Mouse (Mus musculus): Measurements from ENCODE around the gene Zfr2. TPM values are rescaled to one million over a fixed set of nuclear protein-coding genes. Genes with fewer than 3 reads are reported as not detected.
A peak's percentile ranks its signal among the peaks of the same experiment; 100 is the strongest.

The Zfr2 gene
- polyA plus RNA-seq (2015; fragmentation: Nextera tagmentation; extraction: Ambion mirVana), result 11.5 and 11.6 TPM in 2 replicates

DNA sequence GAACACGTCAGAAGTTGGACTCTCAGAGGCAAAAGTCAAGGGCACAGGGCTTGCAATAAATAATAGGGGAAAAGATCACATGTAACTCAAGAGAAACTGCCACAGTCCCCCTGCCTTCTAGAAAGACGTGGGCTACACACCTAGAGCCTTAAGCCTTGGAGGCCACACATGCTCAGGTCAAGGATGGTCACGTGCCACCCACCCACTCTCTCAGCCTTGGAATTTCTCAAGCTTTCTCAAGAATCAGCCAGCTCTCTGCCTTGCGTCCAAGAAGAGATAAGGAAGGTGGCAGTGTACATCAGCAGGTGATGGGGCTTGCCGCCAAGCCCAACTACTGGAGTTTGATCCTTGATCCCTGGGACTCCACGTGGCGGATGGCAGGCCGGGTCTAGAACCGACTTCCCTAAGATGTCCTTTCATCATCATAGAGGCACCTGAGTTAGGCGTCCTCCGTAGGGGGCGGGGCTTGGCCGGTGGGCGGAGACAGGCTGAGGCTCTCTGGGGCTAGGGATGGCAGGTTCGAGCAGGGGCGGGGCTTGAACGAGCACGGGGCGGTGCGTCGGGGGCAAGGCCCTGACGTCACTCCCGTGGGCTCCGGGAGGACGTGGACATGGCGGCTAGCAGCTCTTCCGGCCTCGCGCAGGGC, at the start of gene Zfr2:
Gene Zfr2, plus strand, starts transcription at position 576 of the 646 bp plus-strand sequence.
- Histone ChIP-seq H3K4me2 (replicated peaks) (peak within 1 kb of the TSS; percentile 80), H3K27me3 (peaks cover 62% of the 10 kb centered on the region), H3K4me1 (peaks cover 20% of the 10 kb centered on the region), H3K4me3 (peak within 1 kb of the TSS; percentile 74), H3K9me3 (no peaks in the 10 kb centered on the region), H3K36me3 (no peaks in the 10 kb centered on the region), H3K27ac (no peak within 1 kb of the TSS), H3K9ac (peak within 1 kb of the TSS; percentile 80)
- ATAC-seq (ENCODE audit: low FRiP score, low read depth), result peak; percentile 70
- WGBS, result 9% methylated on average over 29 of the region's 29 CpGs

DNA sequence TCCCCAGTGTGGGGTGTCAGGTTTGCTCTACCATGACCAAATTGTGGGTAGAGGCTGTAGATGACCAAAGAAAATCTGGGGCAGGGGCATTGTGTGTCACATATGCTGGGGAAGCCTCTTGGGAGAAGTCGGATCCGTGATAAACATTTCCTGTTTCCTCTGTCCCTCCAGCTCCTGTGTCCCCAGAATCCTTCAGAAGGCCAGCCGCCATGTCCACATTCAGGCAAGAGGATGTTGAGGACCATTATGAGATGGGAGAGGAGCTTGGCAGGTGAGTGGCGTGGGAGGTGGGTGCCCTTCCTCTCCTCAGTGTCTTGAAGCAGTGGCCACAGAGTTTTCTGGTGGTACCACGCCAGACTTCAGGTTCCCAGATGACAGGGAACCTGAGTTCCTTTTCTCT, 49.1 kb upstream of the Zfr2 start, which contains the start of gene 4930442H23Rik:
Gene 4930442H23Rik, minus strand, starts transcription at position 45 of the 400 bp plus-strand sequence.
- Histone ChIP-seq H3K4me2 (replicated peaks) (peak within 1 kb of the TSS; percentile 74), H3K27me3 (no peaks in the 10 kb centered on the region), H3K36me3 (peaks cover 79% of the 10 kb centered on the region), H3K27ac (peak within 1 kb of the TSS; percentile 66; the same call in 1 of the 2 replicates), H3K9ac (peak within 1 kb of the TSS; percentile 76), H3K9me3 (no peaks in the 10 kb centered on the region), H3K4me1 (peaks cover 49% of the 10 kb centered on the region), H3K4me3 (peak within 1 kb of the TSS; percentile 70)
- WGBS, result 90% methylated on average over 5 of the region's 5 CpGs
- ATAC-seq (ENCODE audit: low FRiP score, low read depth), result no peak

DNA sequence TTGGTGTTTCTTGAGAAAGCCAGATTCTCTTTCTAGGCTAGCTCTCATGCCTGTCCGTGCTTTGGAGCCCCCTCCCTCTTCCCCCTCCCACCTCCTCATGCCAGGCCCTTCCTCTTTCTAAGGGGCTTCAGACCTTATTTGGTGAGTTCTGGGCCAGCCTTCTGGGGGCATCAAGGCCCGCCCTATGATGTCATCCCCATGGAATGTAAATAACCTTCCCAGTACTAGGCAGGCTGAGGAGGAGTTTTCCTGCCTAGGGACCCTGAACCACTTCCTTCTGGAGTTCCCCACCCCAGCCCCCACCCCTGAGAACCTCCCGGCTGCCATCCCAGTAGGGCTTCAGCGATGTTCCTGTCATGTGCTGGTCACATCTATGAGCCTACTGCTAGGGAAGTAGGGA, 48.2 kb upstream of the Zfr2 start:
- Histone ChIP-seq H3K27ac (peak overlapping the region; percentile 48; the same call in 1 of the 2 replicates), H3K4me1 (peaks cover 41% of the 10 kb centered on the region), H3K9me3 (no peaks in the 10 kb centered on the region), H3K27me3 (no peaks in the 10 kb centered on the region), H3K4me3 (0 out of 2 replicates have a peak overlapping the region, but pooled peaks have one; percentile 7), H3K36me3 (peaks cover 75% of the 10 kb centered on the region), H3K4me2 (replicated peaks) (0 out of 2 replicates have a peak overlapping the region, but pooled peaks have one; percentile 9), H3K9ac (0 out of 2 replicates have a peak overlapping the region, but pooled peaks have one; percentile 31)
- ATAC-seq (ENCODE audit: low FRiP score, low read depth), result no peak
- WGBS, result 45% methylated on average over 4 of the region's 4 CpGs

DNA sequence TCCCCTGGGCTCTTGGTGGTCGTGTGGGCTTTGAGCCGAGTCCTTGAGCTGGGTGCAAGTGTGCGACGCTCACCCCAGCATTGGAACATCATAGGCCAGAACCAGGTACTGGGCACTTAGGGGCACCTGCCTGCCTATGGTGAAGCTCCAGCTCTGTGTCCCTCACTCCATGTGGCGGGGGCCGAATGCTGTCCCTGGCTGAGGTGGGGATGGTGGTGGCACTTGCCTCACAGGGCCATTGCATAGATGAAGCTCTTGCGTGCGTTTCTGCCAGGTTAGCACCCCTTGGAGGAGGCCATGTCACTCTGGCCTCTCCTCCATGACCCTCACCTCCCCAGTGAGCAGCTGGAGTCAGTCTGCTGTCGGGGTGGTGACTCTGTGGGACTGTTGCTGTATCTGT, 45.8 kb upstream of the Zfr2 start:
- H3K4me3 ChIP-seq, result no peak overlapping the region
- peaks cover 70% of the 10 kb centered on the region for H3K36me3 ChIP-seq
- WGBS, result 93% methylated on average over 9 of the region's 9 CpGs
- H3K27ac ChIP-seq, result no peak overlapping the region
- no peak overlapping the region for H3K4me2 ChIP-seq (replicated peaks)
- no peaks in the 10 kb centered on the region for H3K27me3 ChIP-seq
- H3K4me1 ChIP-seq, result peaks cover 31% of the 10 kb centered on the region
- ATAC-seq (ENCODE audit: low FRiP score, low read depth), result no peak
- no peaks in the 10 kb centered on the region for H3K9me3 ChIP-seq
- H3K9ac ChIP-seq, result no peak overlapping the region

DNA sequence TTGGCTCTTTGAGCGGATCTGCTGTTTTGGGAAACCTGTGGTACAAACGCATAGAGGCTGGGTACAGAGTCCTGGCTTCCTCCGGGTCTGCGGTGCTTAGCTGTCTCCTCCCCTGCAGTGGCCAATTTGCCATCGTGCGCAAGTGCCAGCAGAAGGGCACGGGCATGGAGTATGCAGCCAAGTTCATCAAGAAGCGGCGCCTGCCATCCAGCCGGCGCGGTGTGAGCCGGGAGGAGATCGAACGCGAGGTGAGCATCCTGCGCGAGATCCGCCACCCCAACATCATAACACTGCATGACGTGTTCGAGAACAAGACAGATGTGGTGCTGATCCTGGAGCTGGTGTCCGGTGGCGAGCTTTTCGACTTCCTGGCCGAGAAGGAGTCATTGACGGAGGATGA, 43.1 kb upstream of the Zfr2 start:
- no peak for ATAC-seq (ENCODE audit: low FRiP score, low read depth)
- Histone ChIP-seq H3K9ac (no peak overlapping the region), H3K27me3 (peaks cover 17% of the 10 kb centered on the region), H3K4me3 (no peak overlapping the region), H3K36me3 (peaks cover 57% of the 10 kb centered on the region), H3K4me1 (peaks cover 32% of the 10 kb centered on the region), H3K9me3 (no peaks in the 10 kb centered on the region), H3K27ac (no peak overlapping the region), H3K4me2 (replicated peaks) (no peak overlapping the region)
- WGBS, result 80% methylated on average over 26 of the region's 26 CpGs

DNA sequence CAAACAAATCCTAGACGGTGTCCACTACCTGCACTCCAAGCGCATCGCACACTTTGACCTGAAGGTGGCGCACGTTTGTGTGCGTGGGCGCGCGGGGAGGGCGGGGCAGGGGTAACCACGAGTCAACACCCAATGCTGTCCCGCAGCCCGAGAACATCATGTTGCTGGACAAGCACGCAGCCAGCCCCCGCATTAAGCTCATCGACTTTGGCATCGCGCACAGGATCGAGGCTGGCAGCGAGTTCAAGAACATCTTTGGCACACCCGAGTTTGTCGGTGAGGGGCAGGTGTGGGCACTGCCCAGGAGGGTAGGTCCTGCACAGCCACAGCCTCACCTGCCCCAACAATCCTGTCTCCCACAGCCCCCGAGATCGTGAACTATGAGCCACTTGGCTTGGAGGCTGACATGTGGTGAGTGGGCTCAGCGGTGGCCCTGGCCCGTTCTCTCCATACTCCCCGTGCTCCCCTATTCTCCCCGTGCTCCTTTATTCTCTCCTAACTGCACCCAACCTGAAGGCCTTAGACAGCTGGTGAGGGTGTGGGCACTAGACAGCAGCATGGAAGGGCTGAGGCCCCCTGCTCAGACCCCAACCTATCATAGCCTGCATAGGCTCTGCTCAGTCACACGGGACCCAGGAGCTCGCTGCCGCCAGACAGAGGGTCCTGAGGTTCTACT, 42.6 kb upstream of the Zfr2 start:
- peaks cover 28% of the 10 kb centered on the region for H3K4me1 ChIP-seq
- peaks cover 23% of the 10 kb centered on the region for H3K27me3 ChIP-seq
- H3K9me3 ChIP-seq, result no peaks in the 10 kb centered on the region
- H3K4me2 ChIP-seq (replicated peaks), result no peak overlapping the region
- H3K9ac ChIP-seq, result no peak overlapping the region
- no peak overlapping the region for H3K27ac ChIP-seq
- H3K36me3 ChIP-seq, result peaks cover 51% of the 10 kb centered on the region
- no peak for ATAC-seq (ENCODE audit: low FRiP score, low read depth)
- WGBS, result 72% methylated on average over 31 of the region's 31 CpGs
- H3K4me3 ChIP-seq, result no peak overlapping the region

DNA sequence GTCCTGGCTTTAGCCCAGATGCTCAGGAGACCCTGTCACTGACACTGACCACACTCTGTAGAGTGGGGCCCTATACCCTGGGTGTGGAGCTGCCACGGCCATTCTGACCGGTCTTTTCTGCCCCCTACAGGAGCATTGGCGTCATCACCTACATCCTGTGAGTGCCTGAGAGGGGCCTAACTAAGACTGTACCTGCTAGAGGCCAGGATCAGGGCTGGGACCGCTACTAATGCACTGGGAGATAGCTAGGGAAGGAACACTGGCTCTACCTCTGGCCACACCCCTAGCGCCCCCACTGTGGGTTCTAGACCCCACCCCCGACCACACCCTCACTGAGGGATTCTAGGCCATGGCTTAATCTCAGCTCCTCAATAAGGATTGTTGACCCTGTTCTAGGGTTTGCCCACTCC, 42.0 kb upstream of the Zfr2 start:
- peaks cover 28% of the 10 kb centered on the region for H3K4me1 ChIP-seq
- no peaks in the 10 kb centered on the region for H3K9me3 ChIP-seq
- H3K27ac ChIP-seq, result no peak overlapping the region
- peaks cover 47% of the 10 kb centered on the region for H3K36me3 ChIP-seq
- no peak overlapping the region for H3K4me2 ChIP-seq (replicated peaks)
- no peak overlapping the region for H3K4me3 ChIP-seq
- WGBS, result 69% methylated on average over 6 of the region's 6 CpGs
- ATAC-seq (ENCODE audit: low FRiP score, low read depth), result no peak
- H3K9ac ChIP-seq, result no peak overlapping the region
- peaks cover 28% of the 10 kb centered on the region for H3K27me3 ChIP-seq

DNA sequence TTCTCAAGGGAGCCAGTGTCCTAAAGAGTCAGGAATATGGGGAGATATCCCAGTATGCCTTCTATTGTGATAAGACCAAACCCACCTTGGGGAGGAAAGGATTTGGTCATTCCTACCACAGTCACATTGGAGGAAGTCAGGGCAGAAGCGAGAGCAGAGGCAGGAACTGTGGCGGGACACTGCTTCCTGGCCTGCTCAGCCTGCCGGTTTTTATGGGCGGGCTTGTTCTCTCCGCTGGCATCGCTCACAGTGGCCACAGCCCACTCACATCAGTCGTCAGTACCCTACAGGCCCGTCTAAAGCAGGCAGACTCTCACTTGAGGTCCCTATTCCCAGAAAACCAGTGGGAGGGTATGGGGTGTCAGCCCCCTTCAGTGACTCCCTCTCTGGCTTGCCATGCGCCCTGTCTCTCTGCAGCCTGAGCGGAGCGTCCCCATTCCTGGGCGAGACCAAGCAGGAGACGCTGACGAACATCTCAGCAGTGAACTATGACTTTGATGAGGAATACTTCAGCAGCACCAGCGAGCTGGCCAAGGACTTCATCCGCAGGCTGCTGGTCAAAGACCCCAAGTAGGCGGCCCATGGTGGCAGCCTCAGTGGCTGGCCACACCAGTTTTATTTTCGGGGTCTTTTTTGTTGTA, 41.5 kb upstream of the Zfr2 start:
- WGBS, result 86% methylated on average over 18 of the region's 18 CpGs
- Histone ChIP-seq H3K4me1 (peaks cover 28% of the 10 kb centered on the region), H3K4me2 (replicated peaks) (peak overlapping the region; percentile 95), H3K4me3 (peak overlapping the region; percentile 68), H3K9me3 (no peaks in the 10 kb centered on the region), H3K27me3 (peaks cover 34% of the 10 kb centered on the region), H3K9ac (peak overlapping the region; percentile 85; the same call in 1 of the 2 replicates), H3K27ac (no peak overlapping the region), H3K36me3 (peaks cover 45% of the 10 kb centered on the region)
- ATAC-seq (ENCODE audit: low FRiP score, low read depth), result no peak

DNA sequence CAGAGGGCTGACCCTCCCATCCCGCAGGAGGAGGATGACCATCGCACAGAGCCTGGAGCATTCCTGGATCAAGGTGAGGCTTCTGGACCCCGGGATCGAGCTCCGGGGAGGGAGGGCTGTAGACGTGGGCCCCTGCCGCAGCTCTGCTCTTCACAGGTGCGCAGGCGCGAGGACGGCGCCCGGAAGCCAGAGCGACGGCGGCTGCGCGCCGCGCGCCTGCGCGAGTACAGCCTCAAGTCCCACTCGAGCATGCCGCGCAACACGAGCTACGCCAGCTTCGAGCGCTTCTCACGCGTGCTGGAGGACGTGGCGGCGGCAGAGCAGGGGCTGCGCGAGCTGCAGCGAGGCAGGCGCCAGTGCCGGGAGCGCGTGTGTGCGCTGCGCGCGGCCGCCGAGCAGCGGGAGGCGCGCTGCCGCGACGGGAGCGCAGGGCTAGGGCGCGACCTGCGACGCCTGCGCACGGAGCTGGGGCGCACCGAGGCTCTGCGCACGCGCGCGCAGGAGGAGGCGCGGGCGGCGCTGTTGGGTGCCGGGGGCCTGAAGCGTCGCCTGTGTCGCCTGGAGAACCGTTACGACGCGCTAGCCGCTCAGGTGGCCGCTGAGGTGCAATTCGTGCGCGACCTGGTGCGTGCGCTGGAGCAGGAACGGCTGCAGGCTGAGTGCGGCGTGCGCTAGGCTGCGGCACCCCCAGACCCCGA, 40.5 kb upstream of the Zfr2 start:
- peak overlapping the region; percentile 95 for H3K4me2 ChIP-seq (replicated peaks)
- H3K9me3 ChIP-seq, result no peaks in the 10 kb centered on the region
- H3K27me3 ChIP-seq, result peaks cover 43% of the 10 kb centered on the region
- H3K4me3 ChIP-seq, result peak overlapping the region; percentile 68
- WGBS, result under 1% methylated on average over 93 of the region's 93 CpGs
- peaks cover 35% of the 10 kb centered on the region for H3K36me3 ChIP-seq
- peak; percentile 88 for ATAC-seq (ENCODE audit: low FRiP score, low read depth)
- peak overlapping the region; percentile 85 for H3K9ac ChIP-seq
- H3K27ac ChIP-seq, result peak overlapping the region; percentile 93
- H3K4me1 ChIP-seq, result peaks cover 28% of the 10 kb centered on the region

DNA sequence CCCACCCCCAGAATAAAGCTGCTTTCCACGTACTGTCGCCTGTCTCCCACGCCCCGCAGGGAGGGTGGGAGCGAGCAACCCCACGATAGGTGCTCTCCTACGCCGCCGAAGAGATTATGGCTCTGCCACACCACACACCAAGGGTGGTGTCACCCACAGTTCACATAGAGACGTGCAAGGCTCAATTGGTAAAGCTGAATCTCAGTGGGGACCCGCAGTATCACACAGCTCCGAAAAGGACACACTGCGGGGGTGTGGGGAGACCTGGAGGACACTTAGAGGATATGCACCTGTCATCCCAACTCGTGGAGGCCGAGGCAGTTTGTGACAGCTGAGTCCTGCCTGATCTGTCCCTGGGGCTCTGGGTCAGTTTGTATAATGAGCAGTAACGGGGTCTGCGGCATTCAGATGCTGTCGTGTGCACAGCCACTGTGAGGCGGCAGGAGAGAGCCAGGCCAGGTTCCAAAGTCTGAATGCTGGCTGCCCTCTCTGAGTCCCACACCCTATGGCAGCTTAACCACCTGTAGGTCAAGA, 39.9 kb upstream of the Zfr2 start:
- H3K27me3 ChIP-seq, result peaks cover 47% of the 10 kb centered on the region
- peak; percentile 18 for ATAC-seq (ENCODE audit: low FRiP score, low read depth)
- 7% methylated on average over 19 of the region's 19 CpGs for WGBS

DNA sequence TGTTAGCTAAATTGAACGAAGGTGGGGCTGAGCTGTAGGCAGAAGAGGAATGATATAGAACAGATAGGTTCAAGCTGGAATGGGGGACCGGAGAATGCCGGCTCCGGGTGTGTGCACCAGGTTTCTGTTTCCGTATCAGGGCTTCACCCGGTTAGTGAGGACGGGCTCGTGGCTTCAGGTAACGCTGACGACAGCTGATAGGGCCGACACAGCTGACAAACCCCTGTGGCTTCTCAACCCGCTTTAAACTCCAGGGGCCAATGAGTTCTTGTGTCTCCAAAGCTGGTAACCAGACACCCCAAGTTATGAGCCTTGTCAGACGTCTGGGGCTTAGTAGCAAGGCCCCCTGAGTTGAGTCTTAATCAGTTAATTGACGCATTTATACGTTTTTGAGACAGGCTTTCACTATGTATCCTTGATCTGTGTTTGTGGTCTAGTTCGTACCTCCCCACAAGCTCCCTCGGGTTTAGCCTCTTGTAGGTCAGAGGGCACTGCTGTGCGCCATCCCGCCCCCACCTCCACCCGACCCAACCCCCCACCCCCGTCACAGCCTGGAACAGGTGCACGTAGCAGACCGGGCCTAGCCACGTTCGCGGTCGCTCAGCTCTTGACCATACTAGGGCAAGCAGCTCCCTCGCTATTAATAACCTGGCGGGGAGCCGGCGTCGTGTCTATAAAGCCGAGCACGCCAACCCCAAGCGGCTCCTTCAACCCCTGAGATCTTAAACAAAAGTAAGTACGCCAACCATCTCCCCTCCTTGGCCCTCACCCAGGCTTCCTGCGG, 38.8 kb upstream of the Zfr2 start:
- Histone ChIP-seq H3K9ac (peak overlapping the region; percentile 39), H3K27ac (peak overlapping the region; percentile 28; the same call in 1 of the 2 replicates), H3K27me3 (peaks cover 53% of the 10 kb centered on the region), H3K9me3 (no peaks in the 10 kb centered on the region), H3K4me2 (replicated peaks) (peak overlapping the region; percentile 31), H3K4me1 (peaks cover 28% of the 10 kb centered on the region), H3K36me3 (peaks cover 21% of the 10 kb centered on the region), H3K4me3 (peak overlapping the region; percentile 11)
- ATAC-seq (ENCODE audit: low FRiP score, low read depth), result no peak
- WGBS, result 13% methylated on average over 37 of the region's 37 CpGs

More for the DNA sequence above, 39.9 kb upstream of the Zfr2 start:
- Histone ChIP-seq H3K36me3 (peaks cover 30% of the 10 kb centered on the region), H3K9me3 (no peaks in the 10 kb centered on the region), H3K4me2 (replicated peaks) (peak overlapping the region; percentile 95), H3K4me1 (peaks cover 28% of the 10 kb centered on the region), H3K27ac (peak overlapping the region; percentile 93), H3K4me3 (peak overlapping the region; percentile 68), H3K9ac (peak overlapping the region; percentile 85)
